ENCODE assay signal across 16 mouse cellular contexts in the genomic region with DNA sequence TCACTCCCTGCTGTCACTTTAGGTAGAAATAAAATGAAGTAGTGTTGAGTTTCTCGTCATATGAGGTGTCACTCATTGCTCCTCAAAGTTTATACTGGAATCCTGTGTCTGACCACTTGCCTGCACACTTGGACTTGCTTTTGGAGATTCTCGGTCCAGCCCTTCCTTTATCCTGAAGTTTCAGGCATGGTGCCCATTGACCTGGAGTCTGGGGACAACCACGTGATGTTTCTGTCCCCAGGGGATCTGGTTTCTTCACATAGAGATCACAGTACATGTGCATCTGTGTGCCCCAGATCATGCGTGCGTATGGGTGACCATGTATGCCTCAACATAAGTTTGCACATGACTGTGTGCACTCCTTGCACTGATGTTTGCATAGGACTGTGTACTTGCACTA. TPM values are rescaled to one million over a fixed set of nuclear protein-coding genes. Genes with fewer than 3 reads are reported as not detected.
DNase-seq lines count a peak whose midpoint lies in the region; ATAC-seq and TF ChIP-seq lines count a peak whose summit lies in the region.
"Had no signal": no experiment of that assay in that cellular context is flagged by ENCODE, and none has a peak within 500 bp of the region (broad histone marks: within the 10 kb centered on the region; RNA-seq: fewer than 3 reads in every experiment).

No protein-coding gene starts in this region.

- no peak for ATAC-seq in kidney, embryonic 16.5 days (ENCODE audit: low FRiP score, low TSS enrichment)
- ATAC-seq in cerebellum, adult (ENCODE audit: insufficient number of reproducible peaks, low FRiP score, low TSS enrichment): no peak
- ATAC-seq: forebrain, embryonic 16.5 days; Patski had no signal

- H3K9me3 ChIP-seq in kidney, embryonic 16.5 days (ENCODE audit: low read length): no peaks in the 10 kb centered on the region
- H3K9me3 ChIP-seq: hindbrain, embryonic 12.5 days; neural tube, embryonic 12.5 days had no signal

- H3K4me1 ChIP-seq in kidney, adult 2 months (ENCODE audit: control insufficient read depth, insufficient read depth, low read length): peaks cover 2% of the 10 kb centered on the region; the same call in 1 of the 2 replicates
- no peaks in the 10 kb centered on the region for H3K4me1 ChIP-seq in kidney, embryonic 16.5 days (ENCODE audit: insufficient read depth, low read length)
- H3K4me1 ChIP-seq: hindbrain, embryonic 12.5 days; neural tube, embryonic 12.5 days had no signal

- 56% methylated on average over 5 of the region's 5 CpGs for WGBS in kidney, adult 2 months
- 82% methylated on average over 5 of the region's 5 CpGs for WGBS in kidney, embryonic 16.5 days

- peak; percentile 32 for DNase-seq in gastrocnemius, adult 18-20 months (ENCODE audit: low spot score)
- DNase-seq in gastrocnemius, adult 8-10 months (ENCODE audit: low spot score in 2 of 2): no peak
- peak; percentile 87 for DNase-seq in kidney, adult 2 months
- DNase-seq in heart, postnatal 25 days (ENCODE audit: low spot score): peak; percentile 42
- DNase-seq in lung, postnatal 14 days: peak; percentile 53
- DNase-seq in right cerebral cortex, adult 18-20 months: no peak
- DNase-seq: B cell, adult 2 months; cerebellum, postnatal 25 days had no signal

- H3K9ac ChIP-seq in kidney, embryonic 16.5 days (replicated peaks; ENCODE audit: low read length): no peak overlapping the region
- H3K9ac ChIP-seq: hindbrain, embryonic 12.5 days; neural tube, embryonic 12.5 days had no signal

- no peak for TF ChIP-seq POLR2A in kidney, adult 2 months (IDR thresholded peaks at IDR 0.05; ENCODE audit: low read depth, low read length)

- no peak overlapping the region for H3K4me2 ChIP-seq in kidney, embryonic 16.5 days (replicated peaks; ENCODE audit: low read depth, low read length)
- H3K4me2 ChIP-seq: hindbrain, embryonic 12.5 days; neural tube, embryonic 12.5 days had no signal

- no peak overlapping the region for H3K4me3 ChIP-seq in kidney, adult 2 months (ENCODE audit: insufficient read depth, low read depth, low read length)
- no peak overlapping the region for H3K4me3 ChIP-seq in kidney, embryonic 16.5 days (ENCODE audit: low read length)
- H3K4me3 ChIP-seq: hindbrain, embryonic 12.5 days; neural tube, embryonic 12.5 days had no signal

- H3K36me3 ChIP-seq in kidney, adult 2 months (ENCODE audit: control insufficient read depth, insufficient read depth, low read length): no peaks in the 10 kb centered on the region
- H3K36me3 ChIP-seq in kidney, embryonic 16.5 days (ENCODE audit: insufficient read depth, low read length): no peaks in the 10 kb centered on the region
- H3K36me3 ChIP-seq: hindbrain, embryonic 12.5 days; neural tube, embryonic 12.5 days had no signal

- no peak for TF ChIP-seq CTCF in kidney, adult 2 months (conservative IDR thresholded peaks at IDR 0.05; ENCODE audit: insufficient read depth, insufficient read length, low read depth, low read length)

- H3K27me3 ChIP-seq in kidney, adult 2 months (replicated peaks; ENCODE audit: control insufficient read depth, insufficient read depth, low read length): no peaks in the 10 kb centered on the region
- H3K27me3 ChIP-seq in kidney, embryonic 16.5 days (ENCODE audit: insufficient read depth, low read length): no peaks in the 10 kb centered on the region
- H3K27me3 ChIP-seq: hindbrain, embryonic 12.5 days; neural tube, embryonic 12.5 days; Patski had no signal

- H3K27ac ChIP-seq in kidney, adult 2 months (ENCODE audit: insufficient read depth, low read depth, low read length): peak overlapping the region; percentile 33; the same call in 1 of the 2 replicates
- no peak overlapping the region for H3K27ac ChIP-seq in kidney, embryonic 16.5 days (ENCODE audit: low read length)
- H3K27ac ChIP-seq: hindbrain, embryonic 12.5 days; neural tube, embryonic 12.5 days had no signal

- intact Hi-C loops in heart, postnatal 25 days (cut with DNase I): loop anchor here (5.0 kb wide), 1 partner anchor 45 kb away; no protein-coding TSS in a partner anchor

RNA-seq across cellular contexts. Expression of gene Ccrl2, which starts 15.1 kb away (rescaled TPM):
- 1 to 10 TPM; 7.7 to 7.9 TPM for total RNA-seq in gastrocnemius, adult 18-20 months (2021)
- total RNA-seq in gastrocnemius, adult 8-10 months (2022): 10 to 100 TPM in 1 of 4 experiments, 1 to 10 TPM in 3; 4.4 to 10.9 (median 5.2) TPM
- polyA plus RNA-seq in kidney, adult 2 months (2012; rRNA removed): 11.1 and 13.8 TPM in 2 replicates
- 0.96 and 1.2 TPM in 2 replicates for polyA plus RNA-seq in kidney, embryonic 16.5 days (2015; fragmentation: Nextera tagmentation; extraction: Ambion mirVana)
- total RNA-seq in heart, postnatal 25 days (2021): 10 to 100 TPM in 1 of 2 experiments, 1 to 10 TPM in 1; 8.2 to 10.4 TPM

RNA-seq across cellular contexts. Expression of gene Ltf, which starts 23.2 kb away (rescaled TPM):
- total RNA-seq in gastrocnemius, adult 18-20 months (2021): under 1 TPM in 1 of 2 experiments, not detected in 1; 0.07 TPM
- not detected for total RNA-seq in gastrocnemius, adult 8-10 months (2022)
- 0.39 and 0.63 TPM in 2 replicates for polyA plus RNA-seq in kidney, adult 2 months (2012; rRNA removed)
- 1.8 and 3.1 TPM in 2 replicates for polyA plus RNA-seq in kidney, embryonic 16.5 days (2015; fragmentation: Nextera tagmentation; extraction: Ambion mirVana)
- under 1 TPM in 1 of 2 experiments, not detected in 1; 0.78 TPM for total RNA-seq in heart, postnatal 25 days (2021)

RNA-seq across cellular contexts. Expression of gene Rtp3, which starts 51.9 kb away (rescaled TPM):
- 1 to 10 TPM in 1 of 2 experiments, under 1 TPM in 1; 0.94 to 2.4 TPM for total RNA-seq in gastrocnemius, adult 18-20 months (2021)
- 1 to 10 TPM in 1 of 4 experiments, under 1 TPM in 3; 0.60 to 1.2 (median 0.76) TPM for total RNA-seq in gastrocnemius, adult 8-10 months (2022)
- polyA plus RNA-seq in kidney, adult 2 months (2012; rRNA removed): 9.8 and 11.4 TPM in 2 replicates
- 0.44 and 1.2 TPM in 2 replicates for polyA plus RNA-seq in kidney, embryonic 16.5 days (2015; fragmentation: Nextera tagmentation; extraction: Ambion mirVana)
- 1 to 10 TPM; 4.0 to 4.3 TPM for total RNA-seq in heart, postnatal 25 days (2021)
- total RNA-seq: granulocyte monocyte progenitor cell, adult 5-6 weeks; megakaryocyte-erythroid progenitor cell, adult 5-6 weeks had no signal
- polyA plus RNA-seq: forebrain, embryonic 16.5 days; hindbrain, embryonic 12.5 days; neural tube, embryonic 12.5 days had no signal

Comparison
In these comparisons a context has a peak if more than half of its experiments do, and no peak if none do; other contexts are left out.
1. DNase-seq: peak in gastrocnemius, adult 18-20 months (single experiment), kidney, adult 2 months (single experiment), heart, postnatal 25 days (single experiment) and lung, postnatal 14 days (single experiment); none in gastrocnemius, adult 8-10 months (0 of 2) and right cerebral cortex, adult 18-20 months (single experiment).